Mouse (Mus musculus): ENCODE measurements around the gene Nfib.

The Nfib gene

GRCm38 (mm10) chr4:82704841-82705794 is at the start of gene Nfib:
Gene Nfib, minus strand, starts transcription at chr4:82705750.
- no peak for DNase-seq

DNA sequence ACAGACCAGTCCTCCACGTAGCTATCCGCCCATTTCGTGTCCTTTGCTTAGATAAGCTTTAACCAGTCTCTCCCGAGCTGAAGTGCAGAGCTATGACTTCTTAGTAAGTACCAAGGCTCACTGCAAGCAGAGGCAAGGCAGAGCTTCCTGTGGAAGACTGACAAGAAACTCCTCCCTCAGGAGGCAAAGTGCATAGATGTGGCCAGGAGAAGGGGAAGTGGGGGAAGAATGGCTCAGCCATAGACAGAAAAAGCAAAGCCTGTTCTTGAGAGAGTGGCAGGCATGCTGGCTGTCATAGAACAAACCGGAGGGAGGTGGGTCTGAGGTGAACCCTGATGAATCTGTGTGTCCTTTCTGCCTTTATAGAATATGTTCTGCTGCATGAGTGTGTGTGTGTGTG is 30.2 kb upstream of the Nfib start:
- no peak for DNase-seq

- no peak for DNase-seq
Measured at GRCm38 (mm10) chr4:82734765-82735481, 29.4 kb upstream of the Nfib start.

DNA sequence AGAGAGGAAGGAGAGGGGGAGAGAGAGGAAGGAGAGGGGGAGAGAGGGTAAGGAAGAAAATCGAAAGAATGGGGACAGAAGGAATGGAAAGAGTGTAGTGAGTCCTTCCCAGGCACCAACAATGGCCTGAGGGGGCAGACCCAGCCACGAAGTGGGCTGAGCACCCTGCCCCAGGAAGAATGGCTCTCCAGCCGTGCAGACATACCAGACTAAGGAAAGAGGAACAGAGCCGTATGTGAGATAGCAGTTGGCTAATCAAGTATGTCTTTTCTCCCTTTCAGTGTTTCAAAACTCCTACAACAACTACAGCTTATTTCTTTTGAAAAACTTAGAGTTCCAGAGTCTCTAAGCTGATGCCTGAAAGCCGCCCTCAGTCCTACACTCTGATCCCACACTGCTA is 28.8 kb upstream of the Nfib start:
- no peak for DNase-seq

GRCm38 (mm10) chr4:82733636-82734035 is 28.1 kb upstream of the Nfib start:
- no peak for DNase-seq

DNA sequence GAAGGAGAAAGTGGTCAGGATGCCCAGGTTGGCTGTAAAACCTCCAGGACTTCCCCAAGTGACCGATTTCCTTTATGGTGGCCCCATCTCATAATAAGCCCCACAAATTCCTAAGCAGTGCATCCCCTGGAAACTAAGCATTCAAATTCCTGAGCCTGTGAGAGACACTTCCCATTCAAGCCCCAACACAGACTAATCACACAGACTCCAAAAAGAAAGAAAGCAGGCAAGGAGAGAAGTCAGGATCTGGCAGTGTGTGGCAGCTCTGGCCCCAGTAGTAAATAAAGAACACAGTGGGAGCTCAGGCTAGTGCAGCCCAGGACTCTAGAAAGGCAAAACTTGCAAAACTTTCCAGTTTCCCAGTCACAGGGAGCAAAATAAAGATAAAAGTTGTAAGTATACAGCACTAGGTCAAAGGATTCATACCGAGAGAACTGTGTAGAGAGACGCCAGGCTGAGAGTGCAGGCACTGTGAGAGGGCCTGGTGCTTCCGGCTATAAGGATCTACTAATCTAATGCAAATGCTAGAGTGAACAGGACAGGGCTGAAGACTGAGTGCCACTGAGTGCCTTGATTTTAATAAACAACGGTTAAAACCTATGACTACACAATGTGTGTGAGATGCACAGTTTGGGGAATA is 24.8 kb upstream of the Nfib start:
- no peak for DNase-seq

DNA sequence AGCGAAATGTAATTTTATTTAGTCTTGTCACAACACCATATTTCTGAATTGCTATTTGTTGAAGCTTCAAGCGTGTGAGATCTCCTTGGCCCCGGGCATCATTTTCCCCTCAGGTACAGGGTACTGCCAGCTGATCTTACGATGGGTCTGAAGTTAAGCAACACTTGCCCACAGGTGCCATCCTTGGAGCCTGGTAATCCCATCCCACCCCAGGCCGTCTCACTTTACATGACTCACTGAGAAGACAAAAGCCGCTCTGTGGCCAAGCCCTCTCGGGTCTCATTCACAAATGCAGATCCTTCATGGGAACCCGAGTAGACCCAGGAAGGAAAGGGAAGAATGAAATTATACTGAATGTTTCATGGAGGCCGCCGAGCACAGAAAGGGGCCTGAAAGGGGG is 18.5 kb upstream of the Nfib start:
- no peak for DNase-seq

GRCm38 (mm10) chr4:82723048-82723447 is 17.5 kb upstream of the Nfib start:
- DNase-seq: no peak

DNA sequence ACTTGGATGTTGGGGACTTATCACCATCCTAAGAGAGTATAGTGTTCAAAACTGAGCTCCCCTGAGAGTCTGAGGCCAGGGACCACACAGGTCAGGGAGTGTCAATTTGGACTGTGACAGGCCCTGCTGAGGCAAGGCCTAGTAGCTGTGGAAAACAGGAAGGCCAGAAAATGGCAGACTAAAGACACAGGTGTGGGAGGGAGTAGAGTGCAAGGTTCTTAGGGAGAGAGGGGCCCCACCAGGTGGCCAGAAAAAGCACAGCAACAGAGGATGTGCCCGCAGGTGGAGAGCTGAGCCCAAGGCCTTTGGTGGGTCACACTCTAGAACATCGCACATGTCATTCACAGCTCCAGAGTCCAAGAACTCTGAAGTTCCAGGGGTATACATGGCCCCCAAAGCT is 10.3 kb upstream of the Nfib start:
- no peak for DNase-seq

GRCm38 (mm10) chr4:82711611-82712295 is 6.2 kb upstream of the Nfib start:
- DNase-seq: no peak

- peak; percentile 11 for DNase-seq
Measured at GRCm38 (mm10) chr4:82709666-82710065, 4.1 kb upstream of the Nfib start.

- DNase-seq: no peak
Measured at GRCm38 (mm10) chr4:82706012-82706411, 462 bp upstream of the Nfib start.

- DNase-seq: no peak
Measured at GRCm38 (mm10) chr4:82704079-82704830, 1.3 kb downstream of the Nfib start.

- no peak for DNase-seq
Measured at GRCm38 (mm10) chr4:82702808-82703207, 2.7 kb downstream of the Nfib start.

- DNase-seq: no peak
Measured at GRCm38 (mm10) chr4:82699504-82699903, 6.0 kb downstream of the Nfib start.

- DNase-seq: no peak
Measured at GRCm38 (mm10) chr4:82698616-82699015, 6.9 kb downstream of the Nfib start.

GRCm38 (mm10) chr4:82697151-82697550 is 8.4 kb downstream of the Nfib start:
- DNase-seq: no peak

- no peak for DNase-seq
Measured at GRCm38 (mm10) chr4:82695760-82696501, 9.6 kb downstream of the Nfib start.

GRCm38 (mm10) chr4:82692009-82692326 is 13.6 kb downstream of the Nfib start:
- no peak for DNase-seq

DNA sequence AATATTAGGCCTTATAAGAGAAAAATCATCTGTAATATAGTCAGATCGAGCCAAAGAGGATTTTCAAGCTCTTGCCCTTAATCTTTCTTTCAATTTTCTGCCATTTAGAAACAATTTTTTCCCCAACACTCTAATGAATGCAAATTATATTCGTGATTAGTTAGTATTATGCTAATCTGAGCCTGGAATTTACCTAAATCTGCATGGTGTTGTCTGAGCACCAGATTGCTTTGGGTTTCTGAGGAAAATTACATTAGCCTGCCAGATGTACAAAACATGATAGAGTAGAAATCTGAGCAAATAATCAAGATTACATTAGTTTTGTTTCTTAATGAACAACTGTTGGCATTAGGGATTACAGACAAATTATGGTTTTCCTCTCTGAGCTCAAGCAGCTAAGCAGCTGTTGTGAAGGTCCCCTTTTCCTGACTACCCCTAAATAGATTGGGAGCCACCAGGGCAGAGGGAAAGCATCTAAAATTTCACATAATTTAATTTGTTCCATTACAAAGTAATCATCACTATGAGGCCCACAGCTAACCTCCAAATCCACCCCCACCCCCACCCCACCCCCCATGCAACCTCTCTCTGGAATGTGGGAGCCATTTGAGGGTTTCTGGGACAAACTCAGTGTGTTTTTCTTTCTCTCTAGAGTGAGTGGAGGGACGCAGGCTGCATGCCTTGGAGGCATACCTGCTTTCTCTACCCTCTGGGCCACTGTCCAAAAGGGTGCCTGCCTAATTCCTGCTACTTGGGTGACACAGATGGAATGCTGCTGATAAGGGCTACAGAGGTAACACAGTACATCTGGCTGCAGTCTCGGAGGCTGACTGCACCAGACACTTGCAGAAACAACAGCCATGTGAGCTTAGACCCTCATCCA is 14.2 kb downstream of the Nfib start:
- DNase-seq: peak; percentile 13

DNA sequence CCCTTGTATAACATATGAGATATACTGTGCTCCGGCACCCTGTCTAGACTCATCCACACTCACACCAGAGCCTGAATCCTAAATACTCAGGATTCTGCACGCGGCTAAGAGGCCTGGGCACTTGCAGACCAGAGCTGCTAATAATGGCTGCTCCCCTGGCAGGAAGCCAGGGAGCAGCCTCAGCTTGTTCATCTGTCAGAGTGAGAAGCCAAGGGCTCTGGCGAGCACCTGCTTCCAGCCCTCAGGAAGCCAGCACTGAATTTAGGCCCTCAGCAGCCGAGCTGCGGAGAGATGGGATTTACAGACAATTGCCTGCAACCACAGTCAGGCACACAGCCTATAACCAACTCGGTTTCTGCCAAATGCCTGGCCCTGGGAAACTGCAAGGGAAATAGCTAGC is 15.3 kb downstream of the Nfib start:
- peak; percentile 28 for DNase-seq
